Mouse (Mus musculus) liver, embryonic 16.5 days (tissue): ENCODE data around the gene Irgm1. TPM values are rescaled to one million over a fixed set of nuclear protein-coding genes. Genes with fewer than 3 reads are reported as not detected.
"Not testable (repeated sequence)": the region's sequence is repeated elsewhere in the genome, so short reads cannot be mapped to it uniquely, and the experiment has no call there.

ENCODE experiments used
- ATAC-seq: fragments of 200-750 bp; cut with Nextera tagmentation; 2 replicates; pipeline ENCODE4 v1.8.0; 2017; ENCODE audit warnings: low read depth, mild to moderate bottlenecking, moderate number of reproducible peaks, moderate library complexity
- H3K27ac ChIP-seq: fragments of 300-500 bp; sonication (generic); 2 replicates; pipeline ENCODE4 v1.5.1; 2014; ENCODE audit warnings: mild to moderate bottlenecking, low read length
- H3K27me3 ChIP-seq: fragments of 300-500 bp; sonication (generic); 2 replicates; pipeline ENCODE4 v1.6.1; 2014; ENCODE audit warnings: low read depth, low read length, mixed read lengths; ENCODE audit not compliant: control insufficient read depth, insufficient read depth
- H3K36me3 ChIP-seq: fragments of 300-500 bp; sonication (generic); 2 replicates; pipeline ENCODE4 v1.6.1; 2014; ENCODE audit warnings: mild to moderate bottlenecking; ENCODE audit not compliant: control insufficient read depth, insufficient read depth
- H3K4me1 ChIP-seq: fragments of 300-500 bp; sonication (generic); 2 replicates; pipeline ENCODE4 v1.6.1; 2014; ENCODE audit warnings: low read depth, low read length, mixed read lengths; ENCODE audit not compliant: control insufficient read depth
- H3K4me2 ChIP-seq: fragments of 300-500 bp; sonication (generic); 2 replicates; pipeline ENCODE4 v1.6.1; 2014; ENCODE audit warnings: low read depth, low read length, mixed read lengths
- H3K4me3 ChIP-seq: fragments of 300-500 bp; sonication (generic); 2 replicates; pipeline ENCODE4 v1.5.1; 2014; ENCODE audit warnings: low read depth, mild to moderate bottlenecking, low read length
- H3K9ac ChIP-seq: fragments of 300-500 bp; sonication (generic); 2 replicates; pipeline ENCODE4 v1.6.1; 2014; ENCODE audit warnings: low read depth, low read length
- H3K9me3 ChIP-seq: fragments of 300-500 bp; sonication (generic); replicated peaks from 2 replicates; pipeline ENCODE4 v1.6.1; 2016; ENCODE audit warnings: low read length; ENCODE audit not compliant: control insufficient read depth
- WGBS: fragments of 180-500 bp; shearing (Covaris S2); extraction: QIAGEN DNeasy Blood & Tissue Kit; methylation state at CpG from one replicate; pipeline ENCODE4 v1.1.7; 2014; ENCODE audit not compliant: insufficient replicate concordance; 5-methylcytosine and 5-hydroxymethylcytosine counted together
- polyA plus RNA-seq: library from polyadenylated mRNA; unstranded; fragments of >200 nt; fragmentation: Nextera tagmentation; extraction: Ambion mirVana; gene quantifications from 2 replicates; pipeline ENCODE4 v1.2.1, GENCODE M21; 2015

Gene Irgm1
- polyA plus RNA-seq, 1 experiment from 2014 or later: 20.6 TPM

- Histone ChIP-seq H3K9me3 (0 out of 2 replicates have a peak, but pooled peaks cover 3% of the 10 kb centered on the region), H3K4me2 (no peak overlapping the region), H3K9ac (no peak overlapping the region), H3K4me1 (no peaks in the 10 kb centered on the region), H3K4me3 (no peak overlapping the region), H3K27ac (no peak overlapping the region), H3K36me3 (no peaks in the 10 kb centered on the region), H3K27me3 (no peaks in the 10 kb centered on the region)
- no peak for ATAC-seq
- 43% methylated on average over 5 of the region's 5 CpGs for WGBS
Observed at GRCm38 (mm10) chr11:48846881-48847280, 24.6 kb downstream of the Irgm1 start.

GRCm38 (mm10) chr11:48846362-48846761 is 25.1 kb downstream of the Irgm1 start:
- H3K4me1 ChIP-seq, ATAC-seq, H3K9me3 ChIP-seq, H3K9ac ChIP-seq, H3K27ac ChIP-seq, H3K27me3 ChIP-seq, H3K4me2 ChIP-seq, H3K4me3 ChIP-seq, H3K36me3 ChIP-seq: not testable (repeated sequence)
- WGBS: 55% methylated on average over 2 of the region's 2 CpGs

GRCm38 (mm10) chr11:48845244-48845815 is 26.2 kb downstream of the Irgm1 start:
- 35% methylated on average over 13 of the region's 13 CpGs for WGBS
- ATAC-seq: no peak

GRCm38 (mm10) chr11:48844309-48844708 is 27.2 kb downstream of the Irgm1 start:
- H3K9ac ChIP-seq: no peak overlapping the region
- H3K4me1 ChIP-seq: no peaks in the 10 kb centered on the region
- WGBS: 60% methylated on average over 6 of the region's 6 CpGs
- H3K27ac ChIP-seq: no peak overlapping the region
- H3K4me3 ChIP-seq: no peak overlapping the region
- no peaks in the 10 kb centered on the region for H3K27me3 ChIP-seq
- no peak for ATAC-seq
- no peak overlapping the region for H3K4me2 ChIP-seq
- no peaks in the 10 kb centered on the region for H3K36me3 ChIP-seq
- H3K9me3 ChIP-seq: no peaks in the 10 kb centered on the region

More at GRCm38 (mm10) chr11:48845244-48845815, 26.2 kb downstream of the Irgm1 start:
- H3K4me1 ChIP-seq: no peaks in the 10 kb centered on the region
- H3K9ac ChIP-seq: no peak overlapping the region
- H3K4me3 ChIP-seq: no peak overlapping the region
- H3K9me3 ChIP-seq: no peaks in the 10 kb centered on the region
- no peak overlapping the region for H3K4me2 ChIP-seq
- no peak overlapping the region for H3K27ac ChIP-seq
- H3K36me3 ChIP-seq: no peaks in the 10 kb centered on the region
- H3K27me3 ChIP-seq: no peaks in the 10 kb centered on the region

GRCm38 (mm10) chr11:48843202-48843601 is 28.3 kb downstream of the Irgm1 start:
- no peak for ATAC-seq
- 76% methylated on average over 11 of the region's 11 CpGs for WGBS
- H3K27me3 ChIP-seq: no peaks in the 10 kb centered on the region; the same call in 1 of the 2 replicates

GRCm38 (mm10) chr11:48842378-48842792 is 29.1 kb downstream of the Irgm1 start:
- H3K9me3 ChIP-seq: no peaks in the 10 kb centered on the region
- H3K9ac ChIP-seq: no peak overlapping the region
- no peak overlapping the region for H3K4me3 ChIP-seq
- no peak overlapping the region for H3K4me2 ChIP-seq
- ATAC-seq: no peak
- no peaks in the 10 kb centered on the region for H3K36me3 ChIP-seq
- peaks cover 5% of the 10 kb centered on the region; the same call in 1 of the 2 replicates for H3K27me3 ChIP-seq
- no peak overlapping the region for H3K27ac ChIP-seq
- H3K4me1 ChIP-seq: peaks cover 9% of the 10 kb centered on the region
- WGBS: 65% methylated on average over 4 of the region's 4 CpGs

More at GRCm38 (mm10) chr11:48843202-48843601, 28.3 kb downstream of the Irgm1 start:
- Histone ChIP-seq H3K4me2 (no peak overlapping the region), H3K36me3 (no peaks in the 10 kb centered on the region), H3K9ac (no peak overlapping the region), H3K4me1 (peaks cover 5% of the 10 kb centered on the region), H3K9me3 (no peaks in the 10 kb centered on the region), H3K4me3 (no peak overlapping the region), H3K27ac (no peak overlapping the region)

- H3K4me1 ChIP-seq: peaks cover 14% of the 10 kb centered on the region
- H3K36me3 ChIP-seq: no peaks in the 10 kb centered on the region
- no peaks in the 10 kb centered on the region for H3K9me3 ChIP-seq
- ATAC-seq: no peak
- peaks cover 15% of the 10 kb centered on the region for H3K27me3 ChIP-seq
- H3K27ac ChIP-seq: no peak overlapping the region
- no peak overlapping the region for H3K9ac ChIP-seq
- 63% methylated on average over 5 of the region's 5 CpGs for WGBS
- no peak overlapping the region for H3K4me2 ChIP-seq
- no peak overlapping the region for H3K4me3 ChIP-seq
Observed at GRCm38 (mm10) chr11:48841213-48841612, 30.3 kb downstream of the Irgm1 start.

GRCm38 (mm10) chr11:48840805-48841204 is 30.7 kb downstream of the Irgm1 start:
- Histone ChIP-seq H3K4me2 (no peak overlapping the region), H3K36me3 (no peaks in the 10 kb centered on the region), H3K4me1 (peaks cover 14% of the 10 kb centered on the region), H3K27me3 (peaks cover 16% of the 10 kb centered on the region), H3K4me3 (no peak overlapping the region), H3K27ac (no peak overlapping the region), H3K9me3 (no peaks in the 10 kb centered on the region), H3K9ac (no peak overlapping the region)
- ATAC-seq: no peak

GRCm38 (mm10) chr11:48838879-48839680 is 32.4 kb downstream of the Irgm1 start:
- Histone ChIP-seq H3K36me3 (no peaks in the 10 kb centered on the region), H3K27ac (no peak overlapping the region), H3K4me1 (peaks cover 16% of the 10 kb centered on the region), H3K9me3 (no peaks in the 10 kb centered on the region), H3K4me2 (no peak overlapping the region), H3K9ac (no peak overlapping the region), H3K4me3 (no peak overlapping the region), H3K27me3 (peaks cover 16% of the 10 kb centered on the region)
- WGBS: 61% methylated on average over 10 of the region's 10 CpGs
- no peak for ATAC-seq
